Mouse (Mus musculus) embryonic fibroblast, embryonic 13.5 days (primary cell): ENCODE data around the gene Ldoc1.

Experiments
- CTCF ChIP-seq: IDR thresholded peaks from 2 replicates; pipeline ENCODE4 v1.5.1; 2011; ENCODE audit warnings: mild to moderate bottlenecking, control low read depth, low read length, moderate library complexity, borderline replicate concordance; ENCODE audit not compliant: insufficient read depth
- POLR2A ChIP-seq: IDR thresholded peaks from 2 replicates; pipeline ENCODE4 v1.6.1; 2011; ENCODE audit warnings: low read depth, mild to moderate bottlenecking, control low read depth, low read length, moderate library complexity

- no peak for TF ChIP-seq CTCF
- TF ChIP-seq POLR2A = no peak
These were observed 13.2 kb downstream of the Ldoc1 start for GRCm38 (mm10) chrX:61722281-61723028.
